27 mouse cellular contexts compared by ENCODE assay signal in the genomic region with DNA sequence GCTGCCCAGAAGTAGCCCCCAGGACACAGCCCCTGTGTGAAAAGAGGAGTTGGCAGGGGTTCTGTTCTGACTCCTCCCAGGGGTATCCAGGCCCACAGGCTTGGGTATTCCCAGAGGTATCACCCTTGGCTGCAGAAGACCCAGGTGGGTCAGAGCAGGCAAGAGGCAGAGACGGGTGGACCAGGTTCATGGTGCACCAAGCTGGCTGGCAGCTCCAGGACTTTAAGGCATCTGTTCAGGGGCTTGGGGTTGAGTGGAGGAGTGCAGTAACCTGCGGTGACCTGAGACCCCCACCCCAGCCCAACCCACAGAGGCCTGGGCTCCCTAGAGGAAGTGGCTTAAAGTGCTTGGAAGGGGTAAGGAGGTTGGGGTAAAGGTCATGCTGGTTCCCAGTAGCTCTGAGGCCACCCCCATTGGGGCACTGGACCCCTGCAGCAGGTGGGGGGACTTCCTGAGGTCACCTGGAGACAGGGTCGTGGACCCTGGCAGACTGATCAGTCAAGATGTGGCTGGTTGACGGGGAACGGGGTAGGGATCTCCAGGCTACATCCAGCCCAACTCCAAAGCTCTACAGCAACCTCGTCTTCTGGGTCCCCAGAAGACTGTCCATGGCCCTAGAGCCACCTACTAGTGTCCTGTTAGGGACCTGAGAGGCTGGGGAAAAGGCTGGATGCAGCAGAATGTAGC. TPM values are rescaled to one million over a fixed set of nuclear protein-coding genes. Genes with fewer than 3 reads are reported as not detected.
DNase-seq lines count a peak whose midpoint lies in the region; ATAC-seq and TF ChIP-seq lines count a peak whose summit lies in the region.
"Had no signal": no experiment of that assay in that cellular context is flagged by ENCODE, and none has a peak within 500 bp of the region (broad histone marks: within the 10 kb centered on the region; RNA-seq: fewer than 3 reads in every experiment).

No protein-coding gene starts in this region.

- 91% methylated on average over 6 of the region's 6 CpGs for WGBS in limb, embryonic 12.5 days
- 84% methylated on average over 6 of the region's 6 CpGs for WGBS in limb, embryonic 10.5 days
- 80% methylated on average over 6 of the region's 6 CpGs for WGBS in stomach, embryonic 14.5 days
- WGBS in stomach, postnatal 0 days = 84% methylated on average over 6 of the region's 6 CpGs
- WGBS in midbrain, postnatal 0 days = 89% methylated on average over 6 of the region's 6 CpGs

- no peak for TF ChIP-seq EP300 in stomach, postnatal 0 days (optimal IDR thresholded peaks at IDR 0.05)

- peaks cover 30% of the 10 kb centered on the region for H3K4me1 ChIP-seq in limb, embryonic 12.5 days (replicated peaks)
- peaks cover 38% of the 10 kb centered on the region for H3K4me1 ChIP-seq in limb, embryonic 10.5 days
- H3K4me1 ChIP-seq in stomach, embryonic 14.5 days (ENCODE audit: control insufficient read depth, insufficient read depth, low read length) = peaks cover 6% of the 10 kb centered on the region; the same call in 1 of the 2 replicates
- 0 out of 2 replicates have a peak, but pooled peaks cover 2% of the 10 kb centered on the region for H3K4me1 ChIP-seq in stomach, postnatal 0 days (replicated peaks; ENCODE audit: control insufficient read depth, insufficient read depth)
- H3K4me1 ChIP-seq in midbrain, postnatal 0 days (ENCODE audit: insufficient read depth, low read length) = peaks cover 8% of the 10 kb centered on the region

- no peak overlapping the region for H3K4me2 ChIP-seq in limb, embryonic 12.5 days
- no peak overlapping the region for H3K4me2 ChIP-seq in stomach, embryonic 14.5 days (replicated peaks; ENCODE audit: low read depth, low read length)
- H3K4me2 ChIP-seq in stomach, postnatal 0 days (replicated peaks; ENCODE audit: low read depth) = no peak overlapping the region
- H3K4me2 ChIP-seq in midbrain, postnatal 0 days (ENCODE audit: low read depth, low read length, poor library complexity, severe bottlenecking) = no peak overlapping the region
- H3K4me2 ChIP-seq: embryonic facial prominence, embryonic 13.5 days; forebrain, embryonic 12.5 days; heart, embryonic 13.5 days; hindbrain, embryonic 13.5 days had no signal

- H3K4me3 ChIP-seq in limb, embryonic 12.5 days (replicated peaks) = no peak overlapping the region
- no peak overlapping the region for H3K4me3 ChIP-seq in limb, embryonic 10.5 days
- H3K4me3 ChIP-seq in stomach, embryonic 14.5 days (ENCODE audit: low read depth, low read length) = no peak overlapping the region
- H3K4me3 ChIP-seq in stomach, postnatal 0 days (ENCODE audit: low read depth, low read length) = no peak overlapping the region
- no peak overlapping the region for H3K4me3 ChIP-seq in midbrain, postnatal 0 days (ENCODE audit: low read depth, low read length)
- H3K4me3 ChIP-seq: embryonic facial prominence, embryonic 13.5 days; forebrain, embryonic 12.5 days; heart, adult 2 months; heart, embryonic 13.5 days; hindbrain, embryonic 13.5 days had no signal

- H3K36me3 ChIP-seq in limb, embryonic 12.5 days = peaks cover 52% of the 10 kb centered on the region
- H3K36me3 ChIP-seq in limb, embryonic 10.5 days = peaks cover 51% of the 10 kb centered on the region
- H3K36me3 ChIP-seq in stomach, embryonic 14.5 days (ENCODE audit: control insufficient read depth, insufficient read depth, low read length) = peaks cover 32% of the 10 kb centered on the region
- peaks cover 8% of the 10 kb centered on the region; the same call in 1 of the 2 replicates for H3K36me3 ChIP-seq in stomach, postnatal 0 days (ENCODE audit: control insufficient read depth, insufficient read depth, low read length)
- peaks cover 35% of the 10 kb centered on the region for H3K36me3 ChIP-seq in midbrain, postnatal 0 days (ENCODE audit: insufficient read depth, low read length)

- H3K9me3 ChIP-seq in limb, embryonic 12.5 days = no peaks in the 10 kb centered on the region
- no peaks in the 10 kb centered on the region for H3K9me3 ChIP-seq in limb, embryonic 10.5 days (replicated peaks)
- no peaks in the 10 kb centered on the region for H3K9me3 ChIP-seq in stomach, embryonic 14.5 days (ENCODE audit: control insufficient read depth, low read depth, low read length)
- H3K9me3 ChIP-seq in stomach, postnatal 0 days (ENCODE audit: control insufficient read depth, low read length) = no peaks in the 10 kb centered on the region
- H3K9me3 ChIP-seq in midbrain, postnatal 0 days (ENCODE audit: low read length) = no peaks in the 10 kb centered on the region
- H3K9me3 ChIP-seq: embryonic facial prominence, embryonic 13.5 days; forebrain, embryonic 12.5 days; heart, embryonic 13.5 days; hindbrain, embryonic 13.5 days had no signal

- H3K9ac ChIP-seq in limb, embryonic 12.5 days (replicated peaks) = no peak overlapping the region
- no peak overlapping the region for H3K9ac ChIP-seq in stomach, embryonic 14.5 days (replicated peaks; ENCODE audit: low read depth, low read length)
- H3K9ac ChIP-seq in stomach, postnatal 0 days (ENCODE audit: low read length) = no peak overlapping the region
- no peak overlapping the region for H3K9ac ChIP-seq in midbrain, postnatal 0 days (replicated peaks; ENCODE audit: low read length, poor library complexity, severe bottlenecking)
- H3K9ac ChIP-seq: forebrain, embryonic 12.5 days; hindbrain, embryonic 13.5 days had no signal

- no peaks in the 10 kb centered on the region for H3K27me3 ChIP-seq in limb, embryonic 12.5 days
- no peaks in the 10 kb centered on the region for H3K27me3 ChIP-seq in limb, embryonic 10.5 days (ENCODE audit: low read depth, poor library complexity, severe bottlenecking)
- H3K27me3 ChIP-seq in stomach, embryonic 14.5 days (ENCODE audit: control insufficient read depth, insufficient read depth, low read length) = no peaks in the 10 kb centered on the region
- no peaks in the 10 kb centered on the region for H3K27me3 ChIP-seq in stomach, postnatal 0 days (ENCODE audit: control insufficient read depth, insufficient read depth, low read length)
- H3K27me3 ChIP-seq in midbrain, postnatal 0 days (ENCODE audit: insufficient read depth, low read length) = no peaks in the 10 kb centered on the region
- H3K27me3 ChIP-seq: embryonic facial prominence, embryonic 13.5 days; forebrain, embryonic 12.5 days; heart, embryonic 13.5 days; hindbrain, embryonic 13.5 days had no signal

- TF ChIP-seq CTCF in stomach, postnatal 0 days (IDR thresholded peaks at IDR 0.05; ENCODE audit: low read depth) = no peak
- no peak for TF ChIP-seq CTCF in midbrain, postnatal 0 days (IDR thresholded peaks at IDR 0.05)

- peak overlapping the region; percentile 81 for H3K27ac ChIP-seq in limb, embryonic 12.5 days
- no peak overlapping the region; the same call in 1 of the 2 replicates for H3K27ac ChIP-seq in limb, embryonic 10.5 days
- H3K27ac ChIP-seq in stomach, embryonic 14.5 days (ENCODE audit: low read length) = no peak overlapping the region
- H3K27ac ChIP-seq in stomach, postnatal 0 days (replicated peaks) = no peak overlapping the region
- no peak overlapping the region for H3K27ac ChIP-seq in midbrain, postnatal 0 days (ENCODE audit: low read depth, low read length)
- H3K27ac ChIP-seq: embryonic facial prominence, embryonic 13.5 days; forebrain, embryonic 12.5 days; heart, adult 2 months; heart, embryonic 13.5 days; hindbrain, embryonic 13.5 days had no signal

- 0 out of 2 replicates have a peak, but pooled peaks have one; percentile 4 for ATAC-seq in limb, embryonic 12.5 days (ENCODE audit: insufficient number of reproducible peaks, insufficient read depth, low FRiP score, low TSS enrichment, low read depth)
- peak; percentile 2; the same call in 1 of the 2 replicates for ATAC-seq in stomach, embryonic 14.5 days (ENCODE audit: insufficient number of reproducible peaks, insufficient read depth, low FRiP score, low read depth)
- ATAC-seq in stomach, postnatal 0 days (ENCODE audit: low FRiP score, low TSS enrichment) = no peak
- 0 out of 2 replicates have a peak, but pooled peaks have one; percentile 6 for ATAC-seq in midbrain, postnatal 0 days (ENCODE audit: low FRiP score)
- ATAC-seq: CD4-positive, CD25-positive, alpha-beta regulatory T cell, adult 4 months had no signal

- peak; percentile 90 for DNase-seq in heart, adult 11 months
- no peak for DNase-seq in heart, adult 9 months (ENCODE audit: low spot score in 2 of 2)
- no peak for DNase-seq in limb, embryonic 10.5 days (ENCODE audit: low spot score)
- no peak for DNase-seq in stomach, postnatal 0 days (ENCODE audit: low spot score)
- no peak for DNase-seq in midbrain, postnatal 0 days (ENCODE audit: low spot score)
- DNase-seq in layer of hippocampus, adult 9-11 months = no peak
- DNase-seq: adrenal gland, postnatal 10 days; cerebellum, adult 11-12 months; cerebellum, adult 9-10 months; gastrocnemius, postnatal 10 days; heart, adult 2 months; heart, postnatal 4 days had no signal

RNA-seq across cellular contexts. Expression of gene Ccdc188, which starts 3.3 kb away (rescaled TPM):
- polyA plus RNA-seq in limb, embryonic 12.5 days (2016; fragmentation: Nextera tagmentation; extraction: Ambion mirVana) = not detected in 2 replicates
- not detected in 2 replicates for polyA plus RNA-seq in limb, embryonic 10.5 days (2016; fragmentation: Nextera tagmentation; extraction: Ambion mirVana)
- not detected in 2 replicates for polyA plus RNA-seq in stomach, embryonic 14.5 days (2014; fragmentation: Nextera tagmentation; extraction: Ambion mirVana)
- polyA plus RNA-seq in stomach, postnatal 0 days (2015; fragmentation: Nextera tagmentation; extraction: Ambion mirVana) = not detected in 2 replicates
- total RNA-seq in midbrain, postnatal 0 days (2014; rRNA removed) = not detected in 2 replicates
- not detected in 2 replicates for polyA plus RNA-seq in midbrain, postnatal 0 days (2015; fragmentation: Nextera tagmentation; extraction: Ambion mirVana)
- total RNA-seq: adrenal gland, postnatal 10 days; adrenal gland, postnatal 4 days; gastrocnemius, postnatal 10 days; gastrocnemius, postnatal 4 days; heart, adult 2 months; heart, postnatal 4 days; MEL had no signal
- polyA plus RNA-seq: brain, embryonic 14.5 days; CD4-positive, CD25-positive, alpha-beta regulatory T cell, adult 4 months; cortical plate, adult 2 months; embryonic facial prominence, embryonic 13.5 days; forebrain, embryonic 12.5 days; forebrain, embryonic 16.5 days; frontal cortex, adult 2 months; heart, adult 2 months; heart, embryonic 13.5 days; heart, postnatal 0 days; hindbrain, embryonic 13.5 days had no signal

RNA-seq across cellular contexts. Expression of gene Zdhhc8, which starts 13.9 kb away (rescaled TPM):
- polyA plus RNA-seq in limb, embryonic 12.5 days (2016; fragmentation: Nextera tagmentation; extraction: Ambion mirVana) = 18.5 and 20.0 TPM in 2 replicates
- 14.1 and 16.7 TPM in 2 replicates for polyA plus RNA-seq in limb, embryonic 10.5 days (2016; fragmentation: Nextera tagmentation; extraction: Ambion mirVana)
- polyA plus RNA-seq in stomach, embryonic 14.5 days (2014; fragmentation: Nextera tagmentation; extraction: Ambion mirVana) = 9.8 and 11.1 TPM in 2 replicates
- 6.8 and 7.8 TPM in 2 replicates for polyA plus RNA-seq in stomach, postnatal 0 days (2015; fragmentation: Nextera tagmentation; extraction: Ambion mirVana)
- 34.1 and 41.2 TPM in 2 replicates for total RNA-seq in midbrain, postnatal 0 days (2014; rRNA removed)
- polyA plus RNA-seq in midbrain, postnatal 0 days (2015; fragmentation: Nextera tagmentation; extraction: Ambion mirVana) = 13.8 and 14.6 TPM in 2 replicates

RNA-seq across cellular contexts. Expression of gene Trmt2a, which starts 27.5 kb away (rescaled TPM):
- 119 and 122 TPM in 2 replicates for polyA plus RNA-seq in limb, embryonic 12.5 days (2016; fragmentation: Nextera tagmentation; extraction: Ambion mirVana)
- polyA plus RNA-seq in limb, embryonic 10.5 days (2016; fragmentation: Nextera tagmentation; extraction: Ambion mirVana) = 118 and 122 TPM in 2 replicates
- polyA plus RNA-seq in stomach, embryonic 14.5 days (2014; fragmentation: Nextera tagmentation; extraction: Ambion mirVana) = 79.1 and 80.2 TPM in 2 replicates
- 35.4 and 39.8 TPM in 2 replicates for polyA plus RNA-seq in stomach, postnatal 0 days (2015; fragmentation: Nextera tagmentation; extraction: Ambion mirVana)
- 55.5 and 57.4 TPM in 2 replicates for total RNA-seq in midbrain, postnatal 0 days (2014; rRNA removed)
- 67.6 and 76.4 TPM in 2 replicates for polyA plus RNA-seq in midbrain, postnatal 0 days (2015; fragmentation: Nextera tagmentation; extraction: Ambion mirVana)

RNA-seq across cellular contexts. Expression of gene Ranbp1, which starts 27.5 kb away (rescaled TPM):
- 943 and 976 TPM in 2 replicates for polyA plus RNA-seq in limb, embryonic 12.5 days (2016; fragmentation: Nextera tagmentation; extraction: Ambion mirVana)
- polyA plus RNA-seq in limb, embryonic 10.5 days (2016; fragmentation: Nextera tagmentation; extraction: Ambion mirVana) = 1,185 and 1,368 TPM in 2 replicates
- polyA plus RNA-seq in stomach, embryonic 14.5 days (2014; fragmentation: Nextera tagmentation; extraction: Ambion mirVana) = 613 and 635 TPM in 2 replicates
- 236 and 273 TPM in 2 replicates for polyA plus RNA-seq in stomach, postnatal 0 days (2015; fragmentation: Nextera tagmentation; extraction: Ambion mirVana)
- 170 and 192 TPM in 2 replicates for total RNA-seq in midbrain, postnatal 0 days (2014; rRNA removed)
- polyA plus RNA-seq in midbrain, postnatal 0 days (2015; fragmentation: Nextera tagmentation; extraction: Ambion mirVana) = 412 and 447 TPM in 2 replicates

RNA-seq across cellular contexts. Expression of gene Gm49776, which starts 37.1 kb away (rescaled TPM):
- polyA plus RNA-seq in limb, embryonic 12.5 days (2016; fragmentation: Nextera tagmentation; extraction: Ambion mirVana) = 3.3 and 7.5 TPM in 2 replicates
- 2.5 TPM in 1 of 2 replicates, not detected in the other for polyA plus RNA-seq in limb, embryonic 10.5 days (2016; fragmentation: Nextera tagmentation; extraction: Ambion mirVana)
- not detected in 2 replicates for polyA plus RNA-seq in stomach, embryonic 14.5 days (2014; fragmentation: Nextera tagmentation; extraction: Ambion mirVana)
- 0.67 and 1.8 TPM in 2 replicates for polyA plus RNA-seq in stomach, postnatal 0 days (2015; fragmentation: Nextera tagmentation; extraction: Ambion mirVana)
- total RNA-seq in midbrain, postnatal 0 days (2014; rRNA removed) = 0.57 TPM in 1 of 2 replicates, not detected in the other
- polyA plus RNA-seq in midbrain, postnatal 0 days (2015; fragmentation: Nextera tagmentation; extraction: Ambion mirVana) = 1.3 TPM in 1 of 2 replicates, not detected in the other
- total RNA-seq: adrenal gland, postnatal 10 days; adrenal gland, postnatal 4 days; gastrocnemius, postnatal 10 days; gastrocnemius, postnatal 4 days; heart, adult 2 months; heart, postnatal 4 days had no signal
- polyA plus RNA-seq: brain, embryonic 14.5 days; CD4-positive, CD25-positive, alpha-beta regulatory T cell, adult 4 months; cortical plate, adult 2 months; forebrain, embryonic 12.5 days; forebrain, embryonic 16.5 days; frontal cortex, adult 2 months; heart, adult 2 months had no signal
